Mouse (Mus musculus): ENCODE results near the gene Speg. TPM values are rescaled to one million over a fixed set of nuclear protein-coding genes. Genes with fewer than 3 reads are reported as not detected.
A peak's percentile ranks its signal among the peaks of the same experiment; 100 is the strongest.

Speg gene
- polyA plus RNA-seq, 1 experiment, result 19.8 TPM

- H3K27ac ChIP-seq (ENCODE audit: insufficient read depth, low read length), result no peak overlapping the region
- no peak overlapping the region for H3K9ac ChIP-seq (ENCODE audit: low read depth, poor library complexity, severe bottlenecking)
Observed at GRCm38 (mm10) chr1:75347279-75347678, 27.8 kb upstream of the Speg start.

GRCm38 (mm10) chr1:75349275-75349674, 25.8 kb upstream of the Speg start:
- Histone ChIP-seq H3K9ac (ENCODE audit: low read depth, poor library complexity, severe bottlenecking) (no peak overlapping the region), H3K27me3 (ENCODE audit: control insufficient read depth, insufficient read depth, low read length, poor library complexity, severe bottlenecking) (no peaks in the 10 kb centered on the region), H3K9me3 (replicated peaks; ENCODE audit: control insufficient read depth, insufficient read depth, low read length, poor library complexity, severe bottlenecking) (no peaks in the 10 kb centered on the region), H3K27ac (ENCODE audit: insufficient read depth, low read length) (no peak overlapping the region), H3K4me3 (ENCODE audit: low read depth, low read length) (no peak overlapping the region), H3K36me3 (ENCODE audit: control insufficient read depth, insufficient read depth, low read length, poor library complexity, severe bottlenecking) (no peaks in the 10 kb centered on the region), H3K4me1 (ENCODE audit: control insufficient read depth, insufficient read depth, low read length) (peaks cover 9% of the 10 kb centered on the region)
- TF ChIP-seq CTCF (IDR thresholded peaks at IDR 0.05; ENCODE audit: low read depth, low read length) (no peak), POLR2A (IDR thresholded peaks at IDR 0.05; ENCODE audit: insufficient read depth, low read length) (no peak), EP300 (IDR thresholded peaks at IDR 0.05; ENCODE audit: insufficient read depth, low read depth, low read length) (no peak)

More at GRCm38 (mm10) chr1:75347279-75347678, 27.8 kb upstream of the Speg start:
- Histone ChIP-seq H3K9me3 (replicated peaks; ENCODE audit: control insufficient read depth, insufficient read depth, low read length, poor library complexity, severe bottlenecking) (no peaks in the 10 kb centered on the region), H3K4me3 (ENCODE audit: low read depth, low read length) (no peak overlapping the region), H3K36me3 (ENCODE audit: control insufficient read depth, insufficient read depth, low read length, poor library complexity, severe bottlenecking) (no peaks in the 10 kb centered on the region), H3K27me3 (ENCODE audit: control insufficient read depth, insufficient read depth, low read length, poor library complexity, severe bottlenecking) (no peaks in the 10 kb centered on the region), H3K4me1 (ENCODE audit: control insufficient read depth, insufficient read depth, low read length) (peaks cover 11% of the 10 kb centered on the region)
- TF ChIP-seq CTCF (IDR thresholded peaks at IDR 0.05; ENCODE audit: low read depth, low read length) (no peak), EP300 (IDR thresholded peaks at IDR 0.05; ENCODE audit: insufficient read depth, low read depth, low read length) (no peak), POLR2A (IDR thresholded peaks at IDR 0.05; ENCODE audit: insufficient read depth, low read length) (no peak)

- H3K27ac ChIP-seq (ENCODE audit: insufficient read depth, low read length), result no peak overlapping the region
- peaks cover 3% of the 10 kb centered on the region for H3K4me1 ChIP-seq (ENCODE audit: control insufficient read depth, insufficient read depth, low read length)
- TF ChIP-seq CTCF (IDR thresholded peaks at IDR 0.05; ENCODE audit: low read depth, low read length), result no peak
- TF ChIP-seq POLR2A (IDR thresholded peaks at IDR 0.05; ENCODE audit: insufficient read depth, low read length), result no peak
- TF ChIP-seq EP300 (IDR thresholded peaks at IDR 0.05; ENCODE audit: insufficient read depth, low read depth, low read length), result no peak
- H3K4me3 ChIP-seq (ENCODE audit: low read depth, low read length), result no peak overlapping the region
- H3K36me3 ChIP-seq (ENCODE audit: control insufficient read depth, insufficient read depth, low read length, poor library complexity, severe bottlenecking), result no peaks in the 10 kb centered on the region
- H3K27me3 ChIP-seq (ENCODE audit: control insufficient read depth, insufficient read depth, low read length, poor library complexity, severe bottlenecking), result no peaks in the 10 kb centered on the region
- H3K9me3 ChIP-seq (replicated peaks; ENCODE audit: control insufficient read depth, insufficient read depth, low read length, poor library complexity, severe bottlenecking), result no peaks in the 10 kb centered on the region
- no peak overlapping the region for H3K9ac ChIP-seq (ENCODE audit: low read depth, poor library complexity, severe bottlenecking)
Observed at GRCm38 (mm10) chr1:75357261-75357660, 17.8 kb upstream of the Speg start.

GRCm38 (mm10) chr1:75358009-75358408, 17.1 kb upstream of the Speg start:
- H3K9ac ChIP-seq (ENCODE audit: low read depth, poor library complexity, severe bottlenecking), result no peak overlapping the region
- no peak overlapping the region for H3K27ac ChIP-seq (ENCODE audit: insufficient read depth, low read length)
- TF ChIP-seq CTCF (IDR thresholded peaks at IDR 0.05; ENCODE audit: low read depth, low read length) (no peak), POLR2A (IDR thresholded peaks at IDR 0.05; ENCODE audit: insufficient read depth, low read length) (no peak), EP300 (IDR thresholded peaks at IDR 0.05; ENCODE audit: insufficient read depth, low read depth, low read length) (no peak)
- peaks cover 3% of the 10 kb centered on the region for H3K4me1 ChIP-seq (ENCODE audit: control insufficient read depth, insufficient read depth, low read length)
- H3K9me3 ChIP-seq (replicated peaks; ENCODE audit: control insufficient read depth, insufficient read depth, low read length, poor library complexity, severe bottlenecking), result no peaks in the 10 kb centered on the region
- no peaks in the 10 kb centered on the region for H3K27me3 ChIP-seq (ENCODE audit: control insufficient read depth, insufficient read depth, low read length, poor library complexity, severe bottlenecking)
- H3K36me3 ChIP-seq (ENCODE audit: control insufficient read depth, insufficient read depth, low read length, poor library complexity, severe bottlenecking), result no peaks in the 10 kb centered on the region
- no peak overlapping the region for H3K4me3 ChIP-seq (ENCODE audit: low read depth, low read length)

- Histone ChIP-seq H3K9me3 (replicated peaks; ENCODE audit: control insufficient read depth, insufficient read depth, low read length, poor library complexity, severe bottlenecking) (no peaks in the 10 kb centered on the region), H3K27me3 (ENCODE audit: control insufficient read depth, insufficient read depth, low read length, poor library complexity, severe bottlenecking) (no peaks in the 10 kb centered on the region), H3K4me1 (ENCODE audit: control insufficient read depth, insufficient read depth, low read length) (peaks cover 3% of the 10 kb centered on the region), H3K9ac (ENCODE audit: low read depth, poor library complexity, severe bottlenecking) (no peak overlapping the region), H3K27ac (ENCODE audit: insufficient read depth, low read length) (no peak overlapping the region), H3K36me3 (ENCODE audit: control insufficient read depth, insufficient read depth, low read length, poor library complexity, severe bottlenecking) (no peaks in the 10 kb centered on the region), H3K4me3 (ENCODE audit: low read depth, low read length) (no peak overlapping the region)
- TF ChIP-seq CTCF (IDR thresholded peaks at IDR 0.05; ENCODE audit: low read depth, low read length) (no peak), POLR2A (IDR thresholded peaks at IDR 0.05; ENCODE audit: insufficient read depth, low read length) (no peak), EP300 (IDR thresholded peaks at IDR 0.05; ENCODE audit: insufficient read depth, low read depth, low read length) (no peak)
Observed at GRCm38 (mm10) chr1:75359346-75359745, 15.8 kb upstream of the Speg start.

- Histone ChIP-seq H3K27ac (ENCODE audit: insufficient read depth, low read length) (no peak within 1 kb of the TSS), H3K4me3 (ENCODE audit: low read depth, low read length) (peak within 1 kb of the TSS; percentile 53), H3K9ac (ENCODE audit: low read depth, poor library complexity, severe bottlenecking) (peak within 1 kb of the TSS; percentile 31), H3K27me3 (ENCODE audit: control insufficient read depth, insufficient read depth, low read length, poor library complexity, severe bottlenecking) (no peaks in the 10 kb centered on the region), H3K36me3 (ENCODE audit: control insufficient read depth, insufficient read depth, low read length, poor library complexity, severe bottlenecking) (no peaks in the 10 kb centered on the region), H3K9me3 (replicated peaks; ENCODE audit: control insufficient read depth, insufficient read depth, low read length, poor library complexity, severe bottlenecking) (no peaks in the 10 kb centered on the region), H3K4me1 (ENCODE audit: control insufficient read depth, insufficient read depth, low read length) (peaks cover 3% of the 10 kb centered on the region)
- TF ChIP-seq CTCF (IDR thresholded peaks at IDR 0.05; ENCODE audit: low read depth, low read length) (no peak), POLR2A (IDR thresholded peaks at IDR 0.05; ENCODE audit: insufficient read depth, low read length) (no peak), EP300 (IDR thresholded peaks at IDR 0.05; ENCODE audit: insufficient read depth, low read depth, low read length) (no peak)
Observed at GRCm38 (mm10) chr1:75360112-75361031, 14.7 kb upstream of the Speg start, which contains the start of gene Des. Gene Des, plus strand, starts transcription at chr1:75360329.

Data from ES-Bruce4 (cell line).